Mouse (Mus musculus) embryonic facial prominence, embryonic 12.5 days (tissue): ENCODE measurements around the gene Unc5c. TPM values are rescaled to one million over a fixed set of nuclear protein-coding genes. Genes with fewer than 3 reads are reported as not detected.

ENCODE experiments used
- ATAC-seq: fragments of 200-750 bp; cut with Nextera tagmentation; 2 replicates; pipeline ENCODE4 v1.8.0; 2017; ENCODE audit not compliant: insufficient number of reproducible peaks, insufficient read depth, low FRiP score, low TSS enrichment
- H3K27ac ChIP-seq: fragments of 300-500 bp; sonication (generic); 2 replicates; pipeline ENCODE4 v1.5.1; 2016; ENCODE audit warnings: mild to moderate bottlenecking
- H3K27me3 ChIP-seq: fragments of 300-500 bp; sonication (generic); 2 replicates; pipeline ENCODE4 v1.6.1; 2016; ENCODE audit warnings: mild to moderate bottlenecking, moderate library complexity
- H3K36me3 ChIP-seq: fragments of 300-500 bp; sonication (generic); 2 replicates; pipeline ENCODE4 v1.6.1; 2016; ENCODE audit warnings: mild to moderate bottlenecking
- H3K4me1 ChIP-seq: fragments of 300-500 bp; sonication (generic); 2 replicates; pipeline ENCODE4 v1.6.1; 2016
- H3K4me2 ChIP-seq: fragments of 300-500 bp; sonication (generic); replicated peaks from 2 replicates; pipeline ENCODE4 v1.6.1; 2016; ENCODE audit warnings: mild to moderate bottlenecking, moderate library complexity
- H3K4me3 ChIP-seq: fragments of 300-500 bp; sonication (generic); 2 replicates; pipeline ENCODE4 v1.5.1; 2016; ENCODE audit warnings: mild to moderate bottlenecking
- H3K9ac ChIP-seq: fragments of 300-500 bp; sonication (generic); 2 replicates; pipeline ENCODE4 v1.6.1; 2016; ENCODE audit warnings: mild to moderate bottlenecking, moderate library complexity
- H3K9me3 ChIP-seq: fragments of 300-500 bp; sonication (generic); 2 replicates; pipeline ENCODE4 v1.6.1; 2016; ENCODE audit warnings: mild to moderate bottlenecking, moderate library complexity
- WGBS: fragments of 180-500 bp; shearing (Covaris S2); methylation state at CpG from one replicate; pipeline ENCODE4 v1.1.7; 2016; 5-methylcytosine and 5-hydroxymethylcytosine counted together
- polyA plus RNA-seq: library from polyadenylated mRNA; unstranded; fragments of >200 nt; fragmentation: Nextera tagmentation; extraction: Ambion mirVana; gene quantifications from 2 replicates; pipeline ENCODE4 v1.2.1, GENCODE M21; 2016

Gene Unc5c
- polyA plus RNA-seq, 1 experiment from 2014 or later, result 16.4 TPM

DNA sequence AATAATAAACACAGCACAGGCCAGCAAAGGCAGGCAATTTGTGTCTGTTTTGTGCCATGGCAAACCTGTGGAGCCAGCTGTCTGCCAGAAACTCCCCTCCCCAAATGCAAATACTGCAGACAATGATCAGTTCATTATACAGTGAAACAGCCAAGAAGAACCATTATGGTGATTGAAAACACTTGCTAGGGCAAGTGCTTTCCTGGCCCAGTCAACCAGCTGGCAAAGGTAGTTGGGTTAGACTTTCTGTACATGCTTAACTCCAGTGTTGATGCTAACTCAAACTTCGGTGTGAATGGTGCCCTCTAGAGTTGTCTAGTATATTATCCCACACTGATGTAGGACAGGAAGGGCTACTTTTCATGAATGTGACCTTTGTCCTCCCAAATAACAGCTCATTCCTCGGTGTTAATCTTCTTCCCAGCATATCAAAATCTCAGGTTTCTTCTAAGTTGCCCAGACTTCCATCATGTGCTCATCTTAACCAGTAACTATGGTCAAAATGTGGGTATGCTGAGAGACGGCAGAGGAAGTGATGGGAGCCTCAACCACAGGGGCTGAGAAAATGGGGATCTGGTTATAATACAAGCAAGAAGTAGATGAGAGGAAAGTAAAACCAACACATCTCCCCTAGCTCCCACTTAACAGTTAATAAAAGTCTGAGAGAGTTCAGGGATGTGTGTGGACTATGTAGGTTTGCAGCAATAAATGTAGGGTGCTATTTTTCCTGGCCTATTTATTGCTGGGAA is 194.2 kb downstream of the Unc5c start:
- peaks cover 16% of the 10 kb centered on the region for H3K4me1 ChIP-seq
- H3K36me3 ChIP-seq, result no peaks in the 10 kb centered on the region
- H3K27me3 ChIP-seq, result no peaks in the 10 kb centered on the region
- H3K4me3 ChIP-seq, result no peak overlapping the region
- H3K27ac ChIP-seq, result no peak overlapping the region
- no peak overlapping the region for H3K4me2 ChIP-seq
- H3K9me3 ChIP-seq, result no peaks in the 10 kb centered on the region
- no peak overlapping the region for H3K9ac ChIP-seq
- WGBS, result 28% methylated on average over 3 of the region's 3 CpGs
- no peak for ATAC-seq

DNA sequence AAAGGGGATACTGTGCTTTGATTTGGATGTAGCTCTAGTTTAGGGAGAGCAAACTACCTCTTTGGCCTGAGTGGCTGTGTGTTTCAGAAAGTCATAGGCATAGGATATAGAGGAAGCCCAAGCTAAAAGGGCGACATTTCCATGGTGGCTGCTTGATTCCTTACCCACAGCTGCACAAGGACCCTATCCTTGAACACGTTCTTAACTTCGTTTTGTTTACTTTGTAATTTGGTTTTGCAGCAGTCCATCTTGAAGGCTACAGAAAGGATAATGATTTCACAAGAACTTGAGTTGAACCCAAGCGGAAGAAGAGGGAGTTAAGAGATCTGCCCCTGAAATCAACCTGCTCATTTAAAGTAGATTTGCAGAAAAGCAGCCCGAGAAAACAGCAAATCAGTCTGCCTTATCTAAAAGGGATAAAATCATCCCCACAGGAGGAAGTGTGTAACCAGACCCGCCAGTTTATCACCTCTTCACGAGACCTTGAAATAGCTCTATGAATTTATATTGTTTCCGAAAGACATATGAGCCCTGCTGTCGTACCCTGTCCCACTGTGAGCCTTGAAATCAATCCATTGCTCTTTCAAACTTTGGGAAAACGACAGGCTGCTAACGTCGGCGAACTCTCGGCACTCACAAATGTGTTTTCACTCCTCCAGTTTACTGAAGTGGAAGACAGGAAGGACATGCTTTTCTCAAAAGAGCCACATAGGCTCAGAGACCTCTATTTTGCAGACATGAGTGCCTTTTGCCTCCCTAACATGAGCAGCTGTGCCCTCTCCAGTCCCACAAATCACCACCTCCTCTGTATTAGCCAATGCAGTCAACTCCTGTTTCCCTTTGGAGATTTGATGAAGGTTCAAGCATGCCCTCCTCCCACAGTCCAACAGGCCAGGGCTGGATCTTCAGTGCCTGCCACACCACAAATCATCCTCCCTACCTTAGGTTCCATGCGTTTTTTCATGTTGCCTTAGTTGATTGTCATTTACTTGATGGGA is 195.3 kb downstream of the Unc5c start:
- 42% methylated on average over 15 of the region's 15 CpGs for WGBS
- no peak overlapping the region for H3K4me2 ChIP-seq
- H3K4me3 ChIP-seq, result no peak overlapping the region
- H3K27me3 ChIP-seq, result no peaks in the 10 kb centered on the region
- peaks cover 16% of the 10 kb centered on the region for H3K4me1 ChIP-seq
- H3K9ac ChIP-seq, result no peak overlapping the region
- ATAC-seq, result no peak
- no peak overlapping the region for H3K27ac ChIP-seq
- H3K36me3 ChIP-seq, result no peaks in the 10 kb centered on the region
- H3K9me3 ChIP-seq, result no peaks in the 10 kb centered on the region

DNA sequence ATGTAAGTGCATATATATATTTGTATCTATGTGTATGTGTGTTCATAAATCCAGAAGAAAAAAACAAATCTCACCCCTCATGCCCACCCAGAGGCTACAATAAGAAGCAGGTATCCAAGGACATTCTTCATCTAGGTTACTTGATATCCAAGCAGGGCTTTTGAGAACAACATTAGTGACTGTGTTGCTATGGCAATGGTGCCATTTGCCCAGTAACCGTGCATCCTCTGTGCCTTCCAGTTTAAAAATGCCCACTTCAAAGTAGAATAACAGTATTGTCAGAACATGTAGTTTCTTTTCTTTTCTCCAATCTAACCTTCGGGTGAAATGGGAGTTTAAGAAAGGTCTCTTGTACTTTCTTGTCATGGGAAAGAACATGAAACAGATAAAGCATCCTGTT is 224.1 kb downstream of the Unc5c start:
- no peaks in the 10 kb centered on the region for H3K4me1 ChIP-seq
- H3K4me3 ChIP-seq, result no peak overlapping the region
- H3K9ac ChIP-seq, result no peak overlapping the region
- no peak for ATAC-seq
- H3K27ac ChIP-seq, result no peak overlapping the region
- 57% methylated on average over 2 of the region's 2 CpGs for whole genome bisulfite sequencing
- H3K27me3 ChIP-seq, result no peaks in the 10 kb centered on the region
- no peaks in the 10 kb centered on the region for H3K9me3 ChIP-seq
- H3K4me2 ChIP-seq, result no peak overlapping the region
- no peaks in the 10 kb centered on the region for H3K36me3 ChIP-seq

DNA sequence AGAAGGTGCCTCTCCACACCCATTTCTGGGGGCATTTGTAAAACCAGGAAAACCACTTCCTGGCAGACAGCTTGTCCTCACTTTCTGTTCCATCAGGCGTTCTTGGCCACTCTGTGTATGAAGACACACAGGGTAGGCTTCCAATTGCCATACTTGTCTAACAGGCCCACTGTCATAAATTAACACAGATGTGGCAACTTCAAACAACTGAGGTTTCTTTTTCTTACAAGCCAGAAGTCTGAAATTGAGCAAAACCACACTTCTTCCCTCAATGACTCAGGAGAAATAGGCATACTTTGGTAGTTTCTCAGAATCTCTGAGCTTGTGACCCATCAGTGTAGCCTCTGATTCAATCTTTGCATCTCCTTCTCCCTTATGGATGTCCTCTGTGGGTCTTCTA is 225.7 kb downstream of the Unc5c start:
- Histone ChIP-seq H3K27ac (no peak overlapping the region), H3K9me3 (no peaks in the 10 kb centered on the region), H3K36me3 (no peaks in the 10 kb centered on the region), H3K4me3 (no peak overlapping the region), H3K9ac (no peak overlapping the region), H3K4me1 (no peaks in the 10 kb centered on the region), H3K4me2 (no peak overlapping the region), H3K27me3 (no peaks in the 10 kb centered on the region)
- ATAC-seq, result no peak
- 59% methylated on average over 1 of the region's 1 CpGs for WGBS

DNA sequence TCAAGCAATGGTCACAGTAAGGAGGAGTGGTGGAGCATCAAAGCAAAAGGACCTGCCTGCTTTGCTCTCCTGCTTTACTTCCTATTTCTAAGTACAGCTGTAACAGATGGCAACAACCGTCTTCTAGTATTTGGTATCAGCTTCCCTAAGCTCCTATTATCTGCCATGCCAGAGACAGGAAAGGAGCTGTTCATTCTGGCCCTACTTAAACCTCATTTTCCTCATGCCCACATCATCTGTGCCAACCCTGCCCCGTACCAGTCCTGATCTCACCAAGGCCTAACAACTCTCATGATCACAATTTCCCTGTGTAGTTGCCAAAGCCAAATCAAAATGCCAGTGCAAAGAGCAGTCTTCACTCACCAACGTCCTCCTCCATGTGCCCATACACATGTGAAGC is 226.4 kb downstream of the Unc5c start:
- no peak overlapping the region for H3K4me2 ChIP-seq
- no peak for ATAC-seq
- no peak overlapping the region for H3K27ac ChIP-seq
- no peaks in the 10 kb centered on the region for H3K4me1 ChIP-seq
- H3K9ac ChIP-seq, result no peak overlapping the region
- 80% methylated on average over 3 of the region's 3 CpGs for WGBS
- no peaks in the 10 kb centered on the region for H3K36me3 ChIP-seq
- H3K27me3 ChIP-seq, result no peaks in the 10 kb centered on the region
- H3K4me3 ChIP-seq, result no peak overlapping the region
- no peaks in the 10 kb centered on the region for H3K9me3 ChIP-seq

DNA sequence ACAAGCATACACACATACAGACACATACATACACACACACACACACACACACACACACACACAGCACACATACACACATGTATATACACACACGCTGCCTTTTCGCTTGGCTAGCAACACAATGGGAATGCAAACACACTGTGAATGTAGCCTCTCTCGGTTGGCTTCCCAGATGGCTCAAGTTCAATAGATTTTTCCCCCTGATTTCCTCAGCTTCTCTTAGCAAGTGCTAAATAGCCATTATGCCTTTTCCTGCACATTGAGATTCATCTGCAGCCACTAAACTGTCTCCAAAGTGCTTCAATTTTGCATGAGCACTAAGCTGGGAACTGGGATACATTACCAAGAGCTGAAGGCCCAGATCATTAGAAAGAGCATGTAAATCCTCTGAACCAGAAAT is 226.8 kb downstream of the Unc5c start:
- H3K9me3 ChIP-seq, result no peaks in the 10 kb centered on the region
- no peaks in the 10 kb centered on the region for H3K4me1 ChIP-seq
- no peak overlapping the region for H3K4me3 ChIP-seq
- H3K36me3 ChIP-seq, result no peaks in the 10 kb centered on the region
- 88% methylated on average over 3 of the region's 3 CpGs for WGBS
- H3K4me2 ChIP-seq, result no peak overlapping the region
- H3K27me3 ChIP-seq, result no peaks in the 10 kb centered on the region
- no peak for ATAC-seq
- H3K9ac ChIP-seq, result no peak overlapping the region
- H3K27ac ChIP-seq, result no peak overlapping the region

DNA sequence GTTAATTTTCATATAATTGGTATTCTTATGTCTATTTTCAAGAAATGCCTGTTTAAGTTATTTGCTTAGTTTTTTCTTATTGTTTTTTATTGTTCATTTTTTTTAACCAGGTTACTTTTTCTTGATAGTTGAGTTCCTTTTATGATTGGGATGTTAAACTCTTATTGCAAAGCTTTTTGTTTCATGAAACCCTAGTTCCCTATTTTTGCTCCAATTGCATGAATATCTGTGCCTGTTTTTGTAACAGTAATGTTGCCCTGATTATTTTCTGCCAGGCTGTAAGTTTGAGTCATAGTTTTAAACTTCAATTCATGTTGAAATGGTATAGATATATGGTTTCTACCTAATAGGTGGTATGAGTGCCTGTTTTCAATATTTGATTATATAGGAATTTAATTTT is 234.2 kb downstream of the Unc5c start:
- ATAC-seq, result no peak
- Histone ChIP-seq H3K9me3 (no peaks in the 10 kb centered on the region), H3K27me3 (no peaks in the 10 kb centered on the region), H3K4me1 (no peaks in the 10 kb centered on the region), H3K27ac (no peak overlapping the region), H3K9ac (no peak overlapping the region), H3K4me2 (no peak overlapping the region), H3K4me3 (no peak overlapping the region), H3K36me3 (no peaks in the 10 kb centered on the region)

DNA sequence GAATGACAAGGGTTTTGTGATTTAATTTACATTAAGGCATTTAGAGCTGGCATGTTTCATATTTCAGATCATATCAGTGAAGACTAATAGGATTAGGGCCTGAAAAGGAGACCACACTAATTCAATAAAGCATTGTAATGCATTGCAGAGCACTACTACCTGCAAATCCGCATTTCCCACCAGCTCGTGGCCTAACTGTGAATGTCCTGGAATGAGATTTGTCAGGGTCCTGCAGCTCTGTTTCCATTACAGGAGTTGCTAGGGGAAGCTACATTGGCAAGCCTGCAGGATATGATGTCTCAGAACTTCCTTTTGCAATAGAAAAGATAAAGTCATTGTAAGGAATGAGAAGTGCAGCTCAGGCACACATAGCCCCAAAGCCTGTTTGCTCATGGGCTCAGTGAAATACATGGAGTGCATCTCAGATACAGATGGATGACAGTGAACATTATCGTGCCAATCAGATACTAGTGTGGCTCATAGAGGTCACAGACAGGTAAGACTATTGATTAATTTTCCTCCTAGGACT is 236.4 kb downstream of the Unc5c start:
- H3K36me3 ChIP-seq, result no peaks in the 10 kb centered on the region
- no peak overlapping the region for H3K4me3 ChIP-seq
- H3K27ac ChIP-seq, result no peak overlapping the region
- WGBS, result 57% methylated on average over 3 of the region's 3 CpGs
- no peak overlapping the region for H3K9ac ChIP-seq
- H3K4me2 ChIP-seq, result no peak overlapping the region
- no peaks in the 10 kb centered on the region for H3K9me3 ChIP-seq
- no peaks in the 10 kb centered on the region for H3K27me3 ChIP-seq
- H3K4me1 ChIP-seq, result no peaks in the 10 kb centered on the region
- ATAC-seq, result no peak

DNA sequence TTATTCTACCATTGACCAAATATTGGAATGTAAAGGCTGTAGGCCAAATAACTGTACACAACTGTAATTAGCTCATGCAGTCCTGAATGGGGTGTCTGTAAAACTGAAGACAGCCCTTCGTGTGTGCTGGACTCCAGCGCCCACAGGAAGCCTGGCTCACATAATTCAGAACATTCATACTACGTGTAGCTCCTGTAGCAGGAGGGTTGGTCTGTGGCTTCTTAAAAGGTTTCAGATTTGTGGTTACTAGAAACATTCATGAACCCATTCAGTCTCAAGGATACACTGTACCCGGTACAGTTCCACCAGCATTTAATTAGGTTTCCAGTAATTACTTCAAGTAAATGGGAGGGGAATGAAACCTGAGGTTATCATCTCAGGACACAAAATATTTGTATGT is 246.6 kb downstream of the Unc5c start:
- no peak for ATAC-seq
- H3K27ac ChIP-seq, result no peak overlapping the region

DNA sequence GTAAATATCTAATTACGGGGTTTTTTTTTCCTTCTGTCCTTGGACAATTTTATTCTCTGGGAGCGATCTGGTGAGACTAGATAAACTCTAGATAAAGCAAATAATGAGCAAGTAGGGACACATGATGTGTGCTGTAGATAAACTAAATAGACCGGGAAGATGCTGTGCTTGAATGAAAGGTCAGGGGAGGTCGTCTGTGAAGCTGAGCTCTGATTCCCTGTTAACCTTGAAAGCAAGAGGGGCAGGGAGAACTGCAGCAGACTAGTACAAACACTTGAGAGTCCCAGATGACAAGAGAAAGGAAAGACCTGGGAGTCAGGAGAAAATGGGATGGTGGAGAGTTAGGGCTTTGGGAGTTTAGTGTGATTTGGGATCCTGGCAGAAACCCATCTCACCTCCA is 251.4 kb downstream of the Unc5c start:
- Histone ChIP-seq H3K27ac (no peak overlapping the region), H3K4me1 (no peaks in the 10 kb centered on the region), H3K27me3 (no peaks in the 10 kb centered on the region), H3K9me3 (no peaks in the 10 kb centered on the region), H3K4me2 (no peak overlapping the region), H3K9ac (no peak overlapping the region), H3K36me3 (no peaks in the 10 kb centered on the region), H3K4me3 (no peak overlapping the region)
- no peak for ATAC-seq
- 42% methylated on average over 4 of the region's 4 CpGs for WGBS

More for the DNA sequence above, 246.6 kb downstream of the Unc5c start:
- H3K4me1 ChIP-seq, result no peaks in the 10 kb centered on the region
- WGBS, result 35% methylated on average over 4 of the region's 4 CpGs
- H3K4me3 ChIP-seq, result no peak overlapping the region
- no peaks in the 10 kb centered on the region for H3K27me3 ChIP-seq
- H3K9me3 ChIP-seq, result no peaks in the 10 kb centered on the region
- H3K36me3 ChIP-seq, result no peaks in the 10 kb centered on the region
- no peak overlapping the region for H3K9ac ChIP-seq
- no peak overlapping the region for H3K4me2 ChIP-seq

DNA sequence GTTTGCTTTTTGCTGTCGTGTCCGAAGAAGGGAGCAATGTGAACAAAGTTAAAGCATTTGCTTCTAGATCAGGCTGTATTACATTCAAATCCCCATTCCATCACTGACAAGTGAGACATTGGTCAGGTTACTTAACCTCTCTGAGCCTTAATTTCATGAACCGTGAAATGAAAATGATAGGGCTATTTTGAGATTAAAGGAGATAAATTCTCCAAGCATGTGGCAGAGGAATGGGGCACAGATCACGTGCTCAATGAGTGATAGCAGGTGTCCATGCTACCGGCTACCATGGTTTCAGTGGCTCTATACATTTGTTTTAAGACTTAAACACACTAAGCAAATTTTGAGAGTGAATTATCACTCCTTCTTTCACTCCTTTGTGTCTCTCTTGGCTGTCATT is 254.0 kb downstream of the Unc5c start:
- ATAC-seq, result no peak
- H3K4me3 ChIP-seq, result no peak overlapping the region
- no peak overlapping the region for H3K9ac ChIP-seq
- H3K4me1 ChIP-seq, result no peaks in the 10 kb centered on the region
- no peak overlapping the region for H3K4me2 ChIP-seq
- no peak overlapping the region for H3K27ac ChIP-seq
- no peaks in the 10 kb centered on the region for H3K27me3 ChIP-seq
- no peaks in the 10 kb centered on the region for H3K36me3 ChIP-seq
- 63% methylated on average over 5 of the region's 5 CpGs for WGBS
- H3K9me3 ChIP-seq, result no peaks in the 10 kb centered on the region

DNA sequence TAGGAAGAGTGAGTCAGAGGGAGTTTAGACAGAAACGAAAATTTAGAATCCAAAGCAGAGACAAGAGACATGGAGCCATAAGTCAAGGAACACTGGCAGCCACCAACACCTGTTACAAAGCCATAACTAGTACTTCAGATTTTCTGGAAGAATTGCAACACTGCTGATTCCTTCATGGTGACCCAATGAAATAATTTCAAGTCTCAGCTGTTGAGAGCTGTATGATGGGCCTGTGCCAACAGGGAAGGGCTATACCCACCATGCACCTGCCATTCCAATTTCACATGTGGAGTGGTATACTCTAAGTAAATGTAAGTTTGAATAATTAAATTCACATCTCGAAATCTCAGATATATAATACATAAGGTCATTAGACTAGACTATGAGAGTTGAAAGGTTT is 259.5 kb downstream of the Unc5c start:
- H3K4me1 ChIP-seq, result no peaks in the 10 kb centered on the region
- WGBS, result 86% methylated on average over 2 of the region's 2 CpGs
- H3K9ac ChIP-seq, result no peak overlapping the region
- H3K9me3 ChIP-seq, result no peaks in the 10 kb centered on the region
- no peaks in the 10 kb centered on the region for H3K36me3 ChIP-seq
- no peak overlapping the region for H3K27ac ChIP-seq
- H3K27me3 ChIP-seq, result no peaks in the 10 kb centered on the region
- no peak overlapping the region for H3K4me3 ChIP-seq
- no peak for ATAC-seq
- no peak overlapping the region for H3K4me2 ChIP-seq
